Mouse (Mus musculus) liver, embryonic 13.5 days (tissue): ENCODE measurements around the gene Slc24a4. TPM values are rescaled to one million over a fixed set of nuclear protein-coding genes. Genes with fewer than 3 reads are reported as not detected.
A peak's percentile ranks its signal among the peaks of the same experiment; 100 is the strongest.
"Not testable (repeated sequence)": the region's sequence is repeated elsewhere in the genome, so short reads cannot be mapped to it uniquely, and the experiment has no call there.

ENCODE experiments used
- ATAC-seq: fragments of 200-750 bp; cut with Nextera tagmentation; 2 replicates; pipeline ENCODE4 v1.8.0; 2017; ENCODE audit warnings: low read depth, mild to moderate bottlenecking, moderate number of reproducible peaks, moderate library complexity
- DNase-seq: peaks from one replicate; pipeline ENCODE4 v3.0.0; 2022
- H3K27ac ChIP-seq: fragments of 300-500 bp; sonication (generic); 2 replicates; pipeline ENCODE4 v1.5.1; 2015; ENCODE audit warnings: moderate library complexity, mild to moderate bottlenecking, inconsistent platforms
- H3K27me3 ChIP-seq: fragments of 300-500 bp; sonication (generic); 2 replicates; pipeline ENCODE4 v1.6.1; 2015; ENCODE audit warnings: mild to moderate bottlenecking, inconsistent platforms
- H3K36me3 ChIP-seq: fragments of 300-500 bp; sonication (generic); 2 replicates; pipeline ENCODE4 v1.6.1; 2015; ENCODE audit warnings: mild to moderate bottlenecking, inconsistent platforms
- H3K4me1 ChIP-seq: fragments of 300-500 bp; sonication (generic); replicated peaks from 2 replicates; pipeline ENCODE4 v1.6.1; 2015; ENCODE audit warnings: inconsistent platforms
- H3K4me2 ChIP-seq: fragments of 300-500 bp; sonication (generic); 2 replicates; pipeline ENCODE4 v1.6.1; 2015; ENCODE audit warnings: inconsistent platforms, mild to moderate bottlenecking, moderate library complexity
- H3K4me3 ChIP-seq: fragments of 300-500 bp; sonication (generic); replicated peaks from 2 replicates; pipeline ENCODE4 v1.5.1; 2015; ENCODE audit warnings: mild to moderate bottlenecking, inconsistent platforms
- H3K9ac ChIP-seq: fragments of 300-500 bp; sonication (generic); 2 replicates; pipeline ENCODE4 v1.6.1; 2015; ENCODE audit warnings: mild to moderate bottlenecking, inconsistent platforms
- H3K9me3 ChIP-seq: fragments of 300-500 bp; sonication (generic); replicated peaks from 2 replicates; pipeline ENCODE4 v1.6.1; 2016; ENCODE audit warnings: inconsistent platforms
- WGBS: fragments of 180-500 bp; shearing (Covaris S2); methylation state at CpG from one replicate; pipeline ENCODE4 v1.1.7; 2015; ENCODE audit not compliant: insufficient replicate concordance; 5-methylcytosine and 5-hydroxymethylcytosine counted together
- polyA plus RNA-seq: library from polyadenylated mRNA; unstranded; fragments of >200 nt; fragmentation: Nextera tagmentation; extraction: Ambion mirVana; gene quantifications from 2 replicates; pipeline ENCODE4 v1.2.1, GENCODE M21; 2015

Gene Slc24a4
- polyA plus RNA-seq, 1 experiment from 2014 or later, result 0.07 TPM

- Histone ChIP-seq H3K27ac (no peak overlapping the region), H3K4me1 (no peaks in the 10 kb centered on the region), H3K27me3 (no peaks in the 10 kb centered on the region), H3K9me3 (no peaks in the 10 kb centered on the region), H3K4me3 (no peak overlapping the region), H3K36me3 (no peaks in the 10 kb centered on the region), H3K9ac (no peak overlapping the region), H3K4me2 (no peak overlapping the region)
- ATAC-seq, result no peak
- DNase-seq, result no peak
- WGBS, result 70% methylated on average over 7 of the region's 7 CpGs
Measured at GRCm38 (mm10) chr12:102207245-102207644, 78.7 kb downstream of the Slc24a4 start.

DNA sequence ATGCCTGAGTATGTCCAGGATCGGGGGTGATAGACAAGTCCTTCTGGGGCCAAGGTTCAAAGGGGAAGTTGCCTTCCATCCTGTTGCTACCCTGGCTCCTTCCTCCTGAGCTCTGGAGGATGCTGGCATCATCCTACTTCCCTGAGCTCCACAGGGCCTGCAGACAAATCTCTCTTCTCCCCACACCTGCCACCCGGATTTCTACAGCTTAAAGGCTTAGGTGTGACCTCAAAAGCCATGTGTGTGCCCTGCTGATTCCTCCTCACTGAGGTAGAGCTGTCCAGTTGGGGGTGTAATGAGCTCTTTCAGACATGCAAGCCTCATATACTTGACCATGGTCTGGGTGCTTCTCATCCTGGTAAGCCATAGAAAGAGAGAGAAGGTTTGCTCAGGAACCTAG, 82.3 kb downstream of the Slc24a4 start:
- Histone ChIP-seq H3K4me3 (no peak overlapping the region), H3K9me3 (no peaks in the 10 kb centered on the region), H3K27ac (no peak overlapping the region), H3K4me1 (no peaks in the 10 kb centered on the region), H3K4me2 (no peak overlapping the region), H3K36me3 (no peaks in the 10 kb centered on the region), H3K27me3 (no peaks in the 10 kb centered on the region), H3K9ac (no peak overlapping the region)
- ATAC-seq (no peak), DNase-seq (no peak)
- 48% methylated on average over 2 of the region's 2 CpGs for WGBS

- no peak overlapping the region for H3K9ac ChIP-seq
- no peak overlapping the region for H3K4me3 ChIP-seq
- H3K27ac ChIP-seq, result no peak overlapping the region
- H3K36me3 ChIP-seq, result no peaks in the 10 kb centered on the region
- ATAC-seq (no peak), DNase-seq (no peak)
- H3K4me2 ChIP-seq, result no peak overlapping the region
- 75% methylated on average over 6 of the region's 6 CpGs for WGBS
- no peaks in the 10 kb centered on the region for H3K27me3 ChIP-seq
- H3K4me1 ChIP-seq, result no peaks in the 10 kb centered on the region
- no peaks in the 10 kb centered on the region for H3K9me3 ChIP-seq
Measured at GRCm38 (mm10) chr12:102223404-102223803, 94.9 kb downstream of the Slc24a4 start.

DNA sequence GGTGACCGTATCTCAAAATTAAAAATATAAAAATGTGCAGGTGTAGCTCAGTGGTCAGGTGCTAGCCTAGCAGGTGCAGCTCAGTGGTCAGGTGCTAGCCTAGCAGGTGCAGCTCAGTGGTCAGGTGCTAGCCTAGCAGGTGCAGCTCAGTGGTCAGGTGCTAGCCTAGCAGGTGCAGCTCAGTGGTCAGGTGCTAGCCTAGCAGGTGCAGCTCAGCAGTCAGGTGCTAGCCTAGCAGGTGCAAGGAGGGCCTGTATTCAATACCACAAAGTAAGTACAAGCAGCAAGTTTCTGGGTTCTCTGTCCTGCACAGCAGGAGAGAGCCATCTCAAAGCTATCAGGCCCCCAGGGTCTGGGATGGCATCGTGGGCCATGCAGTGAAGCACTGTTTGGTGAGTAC, 95.6 kb downstream of the Slc24a4 start:
- H3K4me1 ChIP-seq, H3K36me3 ChIP-seq, H3K4me3 ChIP-seq, H3K9ac ChIP-seq, H3K9me3 ChIP-seq, H3K27ac ChIP-seq, ATAC-seq, H3K27me3 ChIP-seq, DNase-seq, H3K4me2 ChIP-seq: not testable (repeated sequence)
- WGBS, result 57% methylated on average over 2 of the region's 2 CpGs

GRCm38 (mm10) chr12:102225165-102225564, 96.6 kb downstream of the Slc24a4 start:
- Histone ChIP-seq H3K27me3 (no peaks in the 10 kb centered on the region), H3K9me3 (no peaks in the 10 kb centered on the region), H3K27ac (no peak overlapping the region), H3K9ac (no peak overlapping the region), H3K4me3 (no peak overlapping the region), H3K4me1 (no peaks in the 10 kb centered on the region), H3K4me2 (no peak overlapping the region), H3K36me3 (no peaks in the 10 kb centered on the region)
- DNase-seq, result no peak
- 38% methylated on average over 3 of the region's 3 CpGs for WGBS
- ATAC-seq, result no peak

DNA sequence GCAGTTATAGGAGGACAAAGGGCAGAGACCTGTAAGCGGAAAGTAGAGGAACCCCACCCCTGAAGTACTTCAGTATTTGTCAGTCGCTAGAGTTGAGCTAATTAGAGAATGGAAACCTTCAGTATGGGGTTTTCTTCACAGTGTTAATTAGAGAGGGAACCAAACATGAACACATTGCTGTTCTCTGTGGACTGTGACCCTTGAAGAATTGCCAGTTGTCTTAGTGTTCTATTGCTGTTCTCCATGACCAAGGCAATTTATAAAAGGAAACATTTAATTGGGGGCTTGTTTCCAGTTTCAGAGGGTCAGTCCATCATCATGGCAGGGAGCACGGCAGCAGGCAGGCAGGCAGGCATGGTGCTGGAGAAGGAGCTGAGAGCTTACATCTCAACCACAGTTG, 107.0 kb downstream of the Slc24a4 start:
- H3K9ac ChIP-seq, result no peak overlapping the region
- WGBS, result 61% methylated on average over 3 of the region's 3 CpGs
- no peak for DNase-seq

GRCm38 (mm10) chr12:102236317-102236716, 107.8 kb downstream of the Slc24a4 start:
- no peak overlapping the region for H3K4me2 ChIP-seq
- 67% methylated on average over 6 of the region's 6 CpGs for WGBS
- no peaks in the 10 kb centered on the region for H3K4me1 ChIP-seq
- H3K27me3 ChIP-seq, result no peaks in the 10 kb centered on the region
- no peak overlapping the region for H3K9ac ChIP-seq
- no peaks in the 10 kb centered on the region for H3K9me3 ChIP-seq
- no peaks in the 10 kb centered on the region for H3K36me3 ChIP-seq
- ATAC-seq (no peak), DNase-seq (no peak)
- H3K4me3 ChIP-seq, result no peak overlapping the region
- no peak overlapping the region for H3K27ac ChIP-seq

More for the DNA sequence above, 107.0 kb downstream of the Slc24a4 start:
- H3K4me1 ChIP-seq, result no peaks in the 10 kb centered on the region
- no peaks in the 10 kb centered on the region for H3K27me3 ChIP-seq
- H3K27ac ChIP-seq, result no peak overlapping the region
- no peak overlapping the region for H3K4me3 ChIP-seq
- H3K9me3 ChIP-seq, result no peaks in the 10 kb centered on the region
- no peaks in the 10 kb centered on the region for H3K36me3 ChIP-seq
- ATAC-seq, result no peak
- no peak overlapping the region for H3K4me2 ChIP-seq

DNA sequence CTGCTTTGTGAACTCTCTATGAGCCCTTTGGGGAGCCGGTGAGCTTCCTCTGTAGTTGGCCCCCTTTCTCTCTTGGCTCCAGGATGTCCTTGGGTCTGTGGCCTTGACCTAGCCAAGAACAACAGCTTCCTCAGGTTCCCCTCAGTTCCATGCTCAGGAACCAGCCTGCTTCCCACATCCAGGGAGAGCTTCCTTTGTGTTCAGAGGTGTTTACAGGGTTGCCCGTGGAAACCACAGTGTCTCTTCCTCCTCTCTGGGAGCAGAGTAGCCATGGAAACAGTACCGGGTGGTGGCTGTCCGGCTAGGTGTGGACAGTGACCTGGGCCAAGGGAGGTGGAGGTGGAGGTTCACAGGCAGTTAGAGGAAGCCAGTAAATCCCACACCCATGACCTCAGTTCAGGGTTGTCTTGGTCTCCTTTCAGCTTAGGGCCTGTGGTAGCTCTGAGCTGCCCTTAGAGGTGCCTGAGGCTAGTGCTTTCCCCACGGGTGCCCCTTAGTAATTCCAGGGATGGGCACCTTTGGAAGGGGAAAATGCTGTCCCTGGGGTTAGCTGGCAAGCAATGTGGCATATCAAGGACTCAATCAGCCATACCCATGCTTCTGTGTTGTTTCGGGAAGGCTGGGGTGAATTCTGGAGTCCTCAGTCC, 113.7 kb downstream of the Slc24a4 start:
- Histone ChIP-seq H3K27ac (no peak overlapping the region), H3K36me3 (no peaks in the 10 kb centered on the region), H3K4me2 (no peak overlapping the region), H3K4me3 (no peak overlapping the region), H3K27me3 (no peaks in the 10 kb centered on the region), H3K4me1 (no peaks in the 10 kb centered on the region), H3K9me3 (no peaks in the 10 kb centered on the region), H3K9ac (no peak overlapping the region)
- 42% methylated on average over 6 of the region's 6 CpGs for WGBS
- 0 out of 2 replicates have a peak, but pooled peaks have one; percentile 15 for ATAC-seq
- no peak for DNase-seq

DNA sequence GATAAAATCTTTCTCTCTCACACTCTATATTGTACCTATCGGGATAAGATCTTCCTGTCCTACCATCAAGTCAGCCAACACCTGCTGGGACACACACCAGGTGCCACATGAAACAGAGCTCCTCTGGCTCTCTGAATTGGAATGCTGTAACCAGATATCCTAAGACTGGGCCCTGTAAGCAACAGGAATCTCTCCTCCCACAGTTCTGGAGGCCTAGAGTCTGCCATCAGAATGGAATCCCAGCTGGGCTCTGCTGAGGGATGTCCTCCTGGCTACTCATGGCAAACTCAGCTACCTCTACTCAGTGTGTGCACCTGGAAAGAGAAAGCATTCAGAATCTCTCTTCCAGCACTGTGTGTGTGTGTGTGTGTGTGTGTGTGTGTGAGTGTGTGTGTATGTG, 115.4 kb downstream of the Slc24a4 start:
- no peak overlapping the region for H3K9ac ChIP-seq
- no peak overlapping the region for H3K27ac ChIP-seq
- ATAC-seq, result no peak
- no peak overlapping the region for H3K4me3 ChIP-seq
- no peaks in the 10 kb centered on the region for H3K4me1 ChIP-seq
- no peaks in the 10 kb centered on the region for H3K36me3 ChIP-seq
- no peak for DNase-seq
- 50% methylated on average over 1 of the region's 1 CpGs for WGBS
- H3K9me3 ChIP-seq, result no peaks in the 10 kb centered on the region
- H3K27me3 ChIP-seq, result no peaks in the 10 kb centered on the region
- no peak overlapping the region for H3K4me2 ChIP-seq

- DNase-seq (no peak), ATAC-seq (no peak)
- Histone ChIP-seq H3K36me3 (no peaks in the 10 kb centered on the region), H3K4me1 (no peaks in the 10 kb centered on the region), H3K27ac (no peak overlapping the region), H3K9ac (no peak overlapping the region), H3K4me3 (no peak overlapping the region), H3K27me3 (no peaks in the 10 kb centered on the region), H3K9me3 (no peaks in the 10 kb centered on the region), H3K4me2 (no peak overlapping the region)
- 63% methylated on average over 5 of the region's 5 CpGs for WGBS
Measured at GRCm38 (mm10) chr12:102246226-102246625, 117.7 kb downstream of the Slc24a4 start.

GRCm38 (mm10) chr12:102248104-102248503, 119.6 kb downstream of the Slc24a4 start:
- Histone ChIP-seq H3K4me1 (no peaks in the 10 kb centered on the region), H3K27me3 (no peaks in the 10 kb centered on the region), H3K36me3 (no peaks in the 10 kb centered on the region), H3K9ac (no peak overlapping the region), H3K4me3 (no peak overlapping the region), H3K4me2 (no peak overlapping the region), H3K9me3 (no peaks in the 10 kb centered on the region), H3K27ac (no peak overlapping the region)
- DNase-seq, result no peak
- no peak for ATAC-seq
- WGBS, result 70% methylated on average over 6 of the region's 6 CpGs

DNA sequence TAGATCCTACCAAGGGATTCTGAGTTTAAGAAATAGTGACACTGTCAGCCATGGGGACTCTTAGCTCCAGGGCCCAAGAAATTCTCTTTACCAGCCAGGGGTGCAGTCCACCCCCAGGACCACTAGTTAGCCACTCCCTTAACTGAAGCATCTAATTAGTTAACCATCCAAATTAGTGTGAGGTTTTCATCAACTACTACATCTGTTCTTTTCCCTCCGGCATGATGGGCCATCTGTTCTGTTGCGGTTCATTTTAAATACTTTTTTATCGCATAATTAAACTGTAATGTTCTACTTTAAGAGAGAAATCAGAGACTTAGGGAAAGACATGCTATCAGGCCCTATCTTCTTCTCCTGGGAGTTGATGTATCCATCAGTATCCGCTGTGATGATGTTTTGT, 121.8 kb downstream of the Slc24a4 start:
- WGBS, result 81% methylated on average over 4 of the region's 4 CpGs
- no peaks in the 10 kb centered on the region for H3K36me3 ChIP-seq
- H3K4me1 ChIP-seq, result no peaks in the 10 kb centered on the region
- no peak for DNase-seq
- H3K4me2 ChIP-seq, result no peak overlapping the region
- no peak overlapping the region for H3K27ac ChIP-seq
- no peak overlapping the region for H3K9ac ChIP-seq
- no peaks in the 10 kb centered on the region for H3K27me3 ChIP-seq
- H3K9me3 ChIP-seq, result no peaks in the 10 kb centered on the region
- ATAC-seq, result no peak
- H3K4me3 ChIP-seq, result no peak overlapping the region
